Mouse (Mus musculus): Measurements from ENCODE around the gene Lhx4. TPM values are rescaled to one million over a fixed set of nuclear protein-coding genes. Genes with fewer than 3 reads are reported as not detected.

Gene Lhx4
- polyA plus RNA-seq, 1 experiment from 2014 or later, result not detected

- no peaks in the 10 kb centered on the region for H3K4me1 ChIP-seq (replicated peaks)
- no peak overlapping the region for H3K27ac ChIP-seq
- 82% methylated on average over 4 of the region's 4 CpGs for WGBS
- H3K36me3 ChIP-seq, result no peaks in the 10 kb centered on the region
- no peak overlapping the region for H3K4me2 ChIP-seq (replicated peaks)
- no peaks in the 10 kb centered on the region for H3K27me3 ChIP-seq (replicated peaks)
- no peak overlapping the region for H3K9ac ChIP-seq
- H3K4me3 ChIP-seq (replicated peaks), result no peak overlapping the region
- no peaks in the 10 kb centered on the region for H3K9me3 ChIP-seq
- ATAC-seq, result no peak
Measured at GRCm38 (mm10) chr1:155689141-155689540, 62.3 kb downstream of the Lhx4 start.

GRCm38 (mm10) chr1:155686816-155687215 is 64.7 kb downstream of the Lhx4 start:
- Histone ChIP-seq H3K4me3 (replicated peaks) (no peak overlapping the region), H3K9ac (no peak overlapping the region), H3K27ac (no peak overlapping the region), H3K27me3 (replicated peaks) (no peaks in the 10 kb centered on the region), H3K4me2 (replicated peaks) (no peak overlapping the region), H3K4me1 (replicated peaks) (no peaks in the 10 kb centered on the region), H3K9me3 (no peaks in the 10 kb centered on the region), H3K36me3 (no peaks in the 10 kb centered on the region)
- ATAC-seq, result no peak
- WGBS, result 77% methylated on average over 15 of the region's 15 CpGs

GRCm38 (mm10) chr1:155681116-155681799 is 70.2 kb downstream of the Lhx4 start:
- Histone ChIP-seq H3K4me2 (replicated peaks) (no peak overlapping the region), H3K4me1 (replicated peaks) (no peaks in the 10 kb centered on the region), H3K27ac (no peak overlapping the region), H3K4me3 (replicated peaks) (no peak overlapping the region), H3K9me3 (no peaks in the 10 kb centered on the region), H3K27me3 (replicated peaks) (no peaks in the 10 kb centered on the region), H3K36me3 (no peaks in the 10 kb centered on the region), H3K9ac (no peak overlapping the region)
- ATAC-seq, result no peak
- 72% methylated on average over 10 of the region's 10 CpGs for WGBS

- ATAC-seq, result no peak
- Histone ChIP-seq H3K9ac (no peak overlapping the region), H3K4me1 (replicated peaks) (no peaks in the 10 kb centered on the region), H3K36me3 (no peaks in the 10 kb centered on the region), H3K9me3 (no peaks in the 10 kb centered on the region), H3K27ac (no peak overlapping the region), H3K27me3 (replicated peaks) (no peaks in the 10 kb centered on the region), H3K4me2 (replicated peaks) (no peak overlapping the region), H3K4me3 (replicated peaks) (no peak overlapping the region)
- WGBS, result 84% methylated on average over 6 of the region's 6 CpGs
Measured at GRCm38 (mm10) chr1:155675570-155675969, 75.9 kb downstream of the Lhx4 start.

GRCm38 (mm10) chr1:155663994-155664393 is 87.5 kb downstream of the Lhx4 start:
- H3K27ac ChIP-seq, result no peak overlapping the region
- H3K9ac ChIP-seq, result no peak overlapping the region
- H3K4me1 ChIP-seq (replicated peaks), result no peaks in the 10 kb centered on the region
- H3K4me3 ChIP-seq (replicated peaks), result no peak overlapping the region
- H3K4me2 ChIP-seq (replicated peaks), result no peak overlapping the region
- no peaks in the 10 kb centered on the region for H3K27me3 ChIP-seq (replicated peaks)
- H3K36me3 ChIP-seq, result no peaks in the 10 kb centered on the region
- ATAC-seq, result no peak
- WGBS, result 80% methylated on average over 5 of the region's 5 CpGs
- H3K9me3 ChIP-seq, result no peaks in the 10 kb centered on the region

- H3K4me3 ChIP-seq (replicated peaks), result no peak overlapping the region
- no peaks in the 10 kb centered on the region for H3K4me1 ChIP-seq (replicated peaks)
- no peak overlapping the region for H3K4me2 ChIP-seq (replicated peaks)
- H3K27me3 ChIP-seq (replicated peaks), result no peaks in the 10 kb centered on the region
- 85% methylated on average over 5 of the region's 5 CpGs for WGBS
- H3K9ac ChIP-seq, result no peak overlapping the region
- H3K36me3 ChIP-seq, result no peaks in the 10 kb centered on the region
- no peak for ATAC-seq
- H3K9me3 ChIP-seq, result no peaks in the 10 kb centered on the region
- no peak overlapping the region for H3K27ac ChIP-seq
Measured at GRCm38 (mm10) chr1:155656321-155656720, 95.2 kb downstream of the Lhx4 start.

- no peak for ATAC-seq
- Histone ChIP-seq H3K4me1 (replicated peaks) (no peaks in the 10 kb centered on the region; the same call in 1 of the 2 replicates), H3K9me3 (no peaks in the 10 kb centered on the region), H3K4me3 (replicated peaks) (no peak overlapping the region), H3K4me2 (replicated peaks) (no peak overlapping the region), H3K9ac (no peak overlapping the region), H3K27ac (no peak overlapping the region), H3K27me3 (replicated peaks) (no peaks in the 10 kb centered on the region), H3K36me3 (no peaks in the 10 kb centered on the region)
- WGBS, result 60% methylated on average over 3 of the region's 3 CpGs
Measured at GRCm38 (mm10) chr1:155654961-155655360, 96.5 kb downstream of the Lhx4 start.

GRCm38 (mm10) chr1:155650121-155650846 is 101.2 kb downstream of the Lhx4 start:
- Histone ChIP-seq H3K4me3 (replicated peaks) (no peak overlapping the region), H3K4me1 (replicated peaks) (no peaks in the 10 kb centered on the region; the same call in 1 of the 2 replicates), H3K9me3 (no peaks in the 10 kb centered on the region), H3K27ac (no peak overlapping the region), H3K4me2 (replicated peaks) (no peak overlapping the region), H3K9ac (no peak overlapping the region), H3K36me3 (no peaks in the 10 kb centered on the region), H3K27me3 (replicated peaks) (no peaks in the 10 kb centered on the region)
- no peak for ATAC-seq
- WGBS, result 63% methylated on average over 9 of the region's 9 CpGs

Other genes starting within 250 kb of the Lhx4 start
- gene Acbd6, start 193.6 kb downstream of the Lhx4 start, polyA plus RNA-seq (2015; fragmentation: Nextera tagmentation; extraction: Ambion mirVana), result 64.8 and 71.5 TPM in 2 replicates
- 40.3 and 49.1 TPM in 2 replicates for gene Qsox1, start 61.2 kb upstream of the Lhx4 start, polyA plus RNA-seq (2015; fragmentation: Nextera tagmentation; extraction: Ambion mirVana)
- 11.2 and 12.7 TPM in 2 replicates for gene Cep350, start 221.6 kb upstream of the Lhx4 start, polyA plus RNA-seq (2015; fragmentation: Nextera tagmentation; extraction: Ambion mirVana)